In the genomic region with DNA sequence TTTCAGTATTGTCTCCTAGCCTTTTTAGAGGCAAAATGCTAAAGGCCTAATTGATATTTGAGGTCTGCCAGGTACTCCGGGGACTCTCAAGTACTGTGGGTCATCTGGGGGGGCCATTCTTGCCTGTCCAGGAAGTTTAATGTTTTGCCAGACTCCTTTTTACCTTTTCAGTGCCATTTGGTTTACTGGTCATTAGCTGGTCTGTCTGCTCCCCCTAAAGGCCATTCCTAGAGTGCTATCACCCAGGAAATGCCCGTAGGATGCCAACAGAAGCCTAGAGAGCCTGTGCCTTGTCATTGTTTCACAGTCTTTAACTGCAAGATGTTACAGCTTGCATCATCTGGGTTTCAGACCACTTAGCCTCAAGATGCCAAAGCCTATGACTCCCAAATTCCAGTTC, we compare ENCODE assay signal across 10 mouse cellular contexts. TPM values are rescaled to one million over a fixed set of nuclear protein-coding genes. Genes with fewer than 3 reads are reported as not detected.
DNase-seq lines count a peak whose midpoint lies in the region; ATAC-seq and TF ChIP-seq lines count a peak whose summit lies in the region.
"Had no signal": no experiment of that assay in that cellular context is flagged by ENCODE, and none has a peak within 500 bp of the region (broad histone marks: within the 10 kb centered on the region; RNA-seq: fewer than 3 reads in every experiment).

No protein-coding gene starts in this region.

- WGBS in lung, postnatal 0 days: 44% methylated on average over 2 of the region's 2 CpGs
- WGBS in midbrain, postnatal 0 days: 69% methylated on average over 2 of the region's 2 CpGs

- TF ChIP-seq POLR2A in brain, embryonic 14.5 days (IDR thresholded peaks at IDR 0.05; ENCODE audit: borderline replicate concordance, extremely low read depth, insufficient read depth, insufficient read length, poor library complexity, severe bottlenecking): no peak

- no peak overlapping the region for H3K4me2 ChIP-seq in lung, postnatal 0 days (replicated peaks; ENCODE audit: low read depth, low read length)
- no peak overlapping the region for H3K4me2 ChIP-seq in midbrain, postnatal 0 days (ENCODE audit: low read depth, low read length, poor library complexity, severe bottlenecking)
- H3K4me2 ChIP-seq: heart, embryonic 12.5 days; liver, embryonic 13.5 days had no signal

- H3K27me3 ChIP-seq in lung, postnatal 0 days (replicated peaks; ENCODE audit: insufficient read depth, low read length): no peaks in the 10 kb centered on the region
- H3K27me3 ChIP-seq in midbrain, postnatal 0 days (ENCODE audit: insufficient read depth, low read length): no peaks in the 10 kb centered on the region
- H3K27me3 ChIP-seq: liver, embryonic 13.5 days had no signal

- no peaks in the 10 kb centered on the region for H3K36me3 ChIP-seq in lung, postnatal 0 days (ENCODE audit: insufficient read depth, low read length)
- H3K36me3 ChIP-seq in midbrain, postnatal 0 days (ENCODE audit: insufficient read depth, low read length): no peaks in the 10 kb centered on the region
- H3K36me3 ChIP-seq: heart, embryonic 12.5 days; liver, embryonic 13.5 days had no signal

- H3K4me3 ChIP-seq in lung, postnatal 0 days (ENCODE audit: low read depth, low read length): no peak overlapping the region
- H3K4me3 ChIP-seq in midbrain, postnatal 0 days (ENCODE audit: low read depth, low read length): no peak overlapping the region
- H3K4me3 ChIP-seq: heart, embryonic 12.5 days; liver, embryonic 13.5 days had no signal

- H3K9ac ChIP-seq in lung, postnatal 0 days (replicated peaks; ENCODE audit: low read depth): no peak overlapping the region
- no peak overlapping the region for H3K9ac ChIP-seq in midbrain, postnatal 0 days (replicated peaks; ENCODE audit: low read length, poor library complexity, severe bottlenecking)
- H3K9ac ChIP-seq: heart, embryonic 12.5 days; liver, embryonic 13.5 days had no signal

- no peaks in the 10 kb centered on the region for H3K4me1 ChIP-seq in lung, postnatal 0 days (ENCODE audit: insufficient read depth, low read depth, low read length)
- H3K4me1 ChIP-seq in midbrain, postnatal 0 days (ENCODE audit: insufficient read depth, low read length): no peaks in the 10 kb centered on the region
- H3K4me1 ChIP-seq: heart, embryonic 12.5 days; liver, embryonic 13.5 days had no signal

- no peaks in the 10 kb centered on the region for H3K9me3 ChIP-seq in lung, postnatal 0 days (ENCODE audit: low read length)
- H3K9me3 ChIP-seq in midbrain, postnatal 0 days (ENCODE audit: low read length): no peaks in the 10 kb centered on the region
- H3K9me3 ChIP-seq: heart, embryonic 12.5 days; liver, embryonic 13.5 days had no signal

- no peak for TF ChIP-seq EP300 in lung, postnatal 0 days (IDR thresholded peaks at IDR 0.05)

- ATAC-seq in frontal cortex, adult (ENCODE audit: low TSS enrichment): 0 out of 2 replicates have a peak, but pooled peaks have one; percentile 39
- no peak for ATAC-seq in lung, postnatal 0 days
- no peak for ATAC-seq in midbrain, postnatal 0 days (ENCODE audit: low FRiP score)

- no peak for DNase-seq in frontal cortex, postnatal 10 days (ENCODE audit: low spot score in 2 of 2)
- no peak for DNase-seq in lung, postnatal 0 days (ENCODE audit: low spot score)
- no peak for DNase-seq in lung, adult 18-20 months
- no peak for DNase-seq in brain, embryonic 14.5 days (ENCODE audit: low read depth)
- DNase-seq in midbrain, postnatal 0 days (ENCODE audit: low spot score): peak; percentile 58
- DNase-seq in testis, postnatal 14 days (ENCODE audit: low spot score): no peak
- DNase-seq in thymus, postnatal 4 days: no peak
- DNase-seq: liver, embryonic 13.5 days had no signal

- H3K27ac ChIP-seq in lung, postnatal 0 days (ENCODE audit: low read length): no peak overlapping the region
- H3K27ac ChIP-seq in midbrain, postnatal 0 days (ENCODE audit: low read depth, low read length): no peak overlapping the region
- H3K27ac ChIP-seq: liver, embryonic 13.5 days had no signal

- TF ChIP-seq CTCF in lung, postnatal 0 days (IDR thresholded peaks at IDR 0.05): peak; percentile 57
- TF ChIP-seq CTCF in brain, embryonic 14.5 days (IDR thresholded peaks at IDR 0.05; ENCODE audit: borderline replicate concordance, extremely low read depth, insufficient read depth, insufficient read length): peak; percentile 36; the same call in 1 of the 2 replicates
- TF ChIP-seq CTCF in midbrain, postnatal 0 days (IDR thresholded peaks at IDR 0.05): peak; percentile 69

RNA-seq across cellular contexts. Expression of a gene that starts 35.7 kb away (rescaled TPM):
- 2.4 and 3.4 TPM in 2 replicates for polyA plus RNA-seq in lung, postnatal 0 days (2015; fragmentation: Nextera tagmentation; extraction: Ambion mirVana)
- 0.61 and 1.5 TPM in 2 replicates for polyA plus RNA-seq in brain, embryonic 14.5 days (2012; rRNA removed)
- total RNA-seq in midbrain, postnatal 0 days (2014; rRNA removed): 1.8 and 2.0 TPM in 2 replicates
- 0.48 and 0.54 TPM in 2 replicates for polyA plus RNA-seq in midbrain, postnatal 0 days (2015; fragmentation: Nextera tagmentation; extraction: Ambion mirVana)
